Mouse (Mus musculus): ENCODE measurements around the gene Itsn1.

Itsn1 gene

DNA sequence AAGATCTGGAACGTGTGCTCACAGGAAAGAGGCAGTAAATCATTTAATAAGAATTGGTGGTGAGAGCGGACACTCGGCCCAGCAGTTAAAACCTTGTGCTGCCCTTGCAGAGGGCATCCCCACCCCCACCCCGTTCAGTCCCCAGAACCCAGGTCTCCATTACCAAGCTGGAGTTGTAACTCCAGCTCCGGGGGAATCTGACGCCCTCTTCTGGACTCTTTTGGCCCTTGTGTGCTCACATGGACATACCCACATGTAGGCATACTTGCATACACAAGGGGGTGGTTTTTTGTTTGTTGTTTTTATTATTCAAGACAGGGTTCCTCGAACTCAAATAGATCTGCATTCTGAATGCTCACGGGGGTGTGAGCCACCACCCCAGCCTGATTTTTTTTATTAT lies 206.6 kb downstream of the Itsn1 start:
- peak; percentile 13 for DNase-seq (ENCODE audit: low read depth, low spot score)
- peaks cover 3% of the 10 kb centered on the region; the same call in 1 of the 2 replicates for H3K27me3 ChIP-seq (ENCODE audit: control insufficient read depth, insufficient read depth, low read length, poor library complexity, severe bottlenecking)
- no peaks in the 10 kb centered on the region for H3K36me3 ChIP-seq (ENCODE audit: control insufficient read depth, insufficient read depth, low read length, poor library complexity, severe bottlenecking)

DNA sequence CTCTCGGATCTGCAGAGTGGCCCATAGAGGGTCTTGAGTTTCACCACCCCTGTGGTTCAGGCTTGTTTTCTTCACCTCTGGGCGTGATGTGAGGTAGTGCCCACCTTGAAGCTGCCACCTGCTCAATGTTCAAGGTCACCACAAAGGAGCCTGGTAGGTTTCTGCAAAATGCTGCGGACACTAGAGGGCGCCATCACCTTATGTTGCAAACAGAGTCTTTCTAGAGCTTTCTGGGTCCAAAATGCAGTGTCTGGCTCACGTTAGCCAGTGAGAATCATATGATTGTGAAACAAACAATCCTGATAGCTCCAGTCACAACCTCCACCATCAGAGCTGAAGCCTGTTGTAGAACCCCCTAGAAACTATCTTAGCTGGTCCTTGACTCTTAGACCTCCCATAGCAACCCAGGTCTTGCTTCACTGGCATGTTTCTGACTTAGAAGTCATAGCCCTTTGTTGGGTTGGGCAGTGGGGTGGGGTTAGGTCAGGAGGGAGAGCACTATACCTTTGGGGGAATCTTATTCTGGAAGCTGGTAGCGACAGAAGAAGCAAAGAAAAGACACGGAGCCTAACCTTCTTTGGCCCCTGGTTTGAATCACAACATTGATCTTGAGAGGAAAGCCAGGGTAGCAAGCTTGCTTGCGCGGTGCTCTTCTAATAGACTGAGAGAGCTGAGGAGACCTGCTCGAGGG lies 207.4 kb downstream of the Itsn1 start:
- DNase-seq (ENCODE audit: low read depth, low spot score), result peak; percentile 92
- H3K36me3 ChIP-seq (ENCODE audit: control insufficient read depth, insufficient read depth, low read length, poor library complexity, severe bottlenecking), result no peaks in the 10 kb centered on the region
- H3K27me3 ChIP-seq (ENCODE audit: control insufficient read depth, insufficient read depth, low read length, poor library complexity, severe bottlenecking), result peaks cover 3% of the 10 kb centered on the region; the same call in 1 of the 2 replicates

DNA sequence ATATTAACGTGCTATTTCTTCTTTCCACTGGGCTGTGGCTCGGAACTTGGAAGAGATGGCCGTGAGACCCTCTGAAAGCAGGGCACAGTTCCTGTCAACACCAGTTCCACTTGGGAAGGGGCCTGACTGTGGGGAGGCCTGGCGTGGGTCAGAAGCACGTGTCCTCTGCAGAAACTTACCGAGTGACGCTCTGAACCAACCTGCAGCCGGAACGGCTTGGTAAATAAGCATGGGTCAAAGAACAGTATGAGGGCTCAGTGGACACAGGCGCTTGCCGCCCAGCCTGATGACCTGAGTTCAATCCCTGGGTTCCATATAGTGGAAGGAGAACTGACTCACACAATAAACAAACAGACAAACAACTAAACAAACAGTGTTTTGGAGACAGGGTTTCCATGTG lies 208.2 kb downstream of the Itsn1 start:
- no peaks in the 10 kb centered on the region for H3K36me3 ChIP-seq (ENCODE audit: control insufficient read depth, insufficient read depth, low read length, poor library complexity, severe bottlenecking)
- peaks cover 3% of the 10 kb centered on the region; the same call in 1 of the 2 replicates for H3K27me3 ChIP-seq (ENCODE audit: control insufficient read depth, insufficient read depth, low read length, poor library complexity, severe bottlenecking)
- DNase-seq (ENCODE audit: low read depth, low spot score), result no peak

DNA sequence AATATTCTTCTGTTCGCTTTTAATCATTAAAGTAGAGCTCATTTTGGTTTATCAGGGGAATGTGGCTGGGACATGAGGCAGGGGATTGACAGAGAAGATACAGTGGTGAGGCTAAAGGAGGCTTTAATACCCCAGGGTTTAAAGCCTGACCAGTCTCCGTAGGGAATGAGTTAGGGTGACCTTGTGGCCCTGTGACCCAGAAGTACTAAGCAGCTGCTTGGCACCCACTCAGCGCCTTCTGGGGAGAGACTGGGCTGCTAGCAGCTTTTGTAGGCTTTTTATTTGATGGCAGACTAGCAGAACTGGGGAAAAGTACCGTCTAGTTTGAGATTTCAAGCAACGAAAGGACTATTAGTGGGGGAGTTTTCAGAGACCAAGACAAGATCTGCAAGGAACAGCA lies 209.1 kb downstream of the Itsn1 start:
- no peaks in the 10 kb centered on the region for H3K36me3 ChIP-seq (ENCODE audit: control insufficient read depth, insufficient read depth, low read length, poor library complexity, severe bottlenecking)
- peaks cover 3% of the 10 kb centered on the region; the same call in 1 of the 2 replicates for H3K27me3 ChIP-seq (ENCODE audit: control insufficient read depth, insufficient read depth, low read length, poor library complexity, severe bottlenecking)
- no peak for DNase-seq (ENCODE audit: low read depth, low spot score)

DNA sequence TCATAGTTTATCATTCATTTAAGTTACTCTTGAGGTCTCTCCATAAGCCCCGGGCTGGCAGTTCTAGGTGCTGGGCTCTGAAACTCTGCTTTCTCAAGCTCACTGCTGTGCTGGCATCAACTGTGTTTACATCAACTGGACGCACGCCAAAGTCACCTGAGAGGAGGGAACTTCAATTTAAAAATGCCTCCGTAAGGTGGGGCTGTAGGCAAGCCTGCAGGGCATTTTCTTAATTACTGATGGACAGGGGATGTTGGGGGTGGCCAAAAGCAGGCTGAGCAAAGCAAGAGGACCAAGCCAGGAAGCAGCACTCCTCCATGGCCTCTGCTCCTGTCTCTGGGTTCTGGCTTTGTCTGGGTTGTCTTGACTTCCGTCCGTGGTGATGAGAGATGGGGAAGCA lies 211.6 kb downstream of the Itsn1 start:
- no peak for DNase-seq (ENCODE audit: low read depth, low spot score)
- H3K27me3 ChIP-seq (ENCODE audit: control insufficient read depth, insufficient read depth, low read length, poor library complexity, severe bottlenecking), result peaks cover 3% of the 10 kb centered on the region; the same call in 1 of the 2 replicates
- H3K36me3 ChIP-seq (ENCODE audit: control insufficient read depth, insufficient read depth, low read length, poor library complexity, severe bottlenecking), result no peaks in the 10 kb centered on the region

DNA sequence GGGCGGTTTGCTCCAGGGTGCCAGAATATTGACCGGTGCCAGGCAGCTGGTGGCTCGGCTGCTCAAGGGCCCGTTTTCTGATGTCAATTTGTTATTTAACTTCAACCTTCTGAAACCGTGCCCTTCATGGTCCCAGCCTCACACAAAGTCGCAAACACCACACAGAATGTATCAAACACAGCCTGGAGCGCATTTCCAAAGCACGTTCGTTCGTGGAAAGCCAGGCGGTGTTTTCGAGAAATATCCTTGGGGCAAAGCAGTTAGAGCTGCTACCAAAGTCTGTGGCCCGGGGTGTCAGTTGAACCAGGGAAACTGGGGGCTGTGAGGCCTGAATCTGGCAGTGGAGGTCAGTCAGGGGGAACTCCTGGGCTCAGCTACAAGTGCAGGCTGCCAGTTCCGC lies 213.1 kb downstream of the Itsn1 start:
- Histone ChIP-seq H3K27me3 (ENCODE audit: control insufficient read depth, insufficient read depth, low read length, poor library complexity, severe bottlenecking) (peaks cover 3% of the 10 kb centered on the region; the same call in 1 of the 2 replicates), H3K36me3 (ENCODE audit: control insufficient read depth, insufficient read depth, low read length, poor library complexity, severe bottlenecking) (no peaks in the 10 kb centered on the region)
- no peak for DNase-seq (ENCODE audit: low read depth, low spot score)

DNA sequence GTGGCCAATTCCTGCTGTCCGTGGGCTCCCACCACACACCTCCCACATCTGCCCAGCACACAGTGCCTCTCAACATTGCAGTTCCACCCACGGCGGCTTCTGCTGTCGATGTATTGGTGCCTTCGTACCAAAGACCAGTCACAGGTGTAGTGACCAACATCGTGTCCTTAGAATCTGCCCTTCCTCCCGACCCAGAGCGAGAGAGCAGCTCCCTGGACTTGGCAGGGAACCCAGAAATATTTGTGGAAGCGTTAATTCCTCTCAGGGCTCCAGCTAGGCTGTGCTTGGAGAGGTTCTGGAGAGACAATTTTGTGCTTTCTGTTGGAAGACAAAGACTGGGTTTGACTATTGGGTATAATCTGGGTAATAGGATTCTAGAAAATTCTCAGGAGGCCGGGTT lies 217.2 kb downstream of the Itsn1 start:
- no peak for DNase-seq (ENCODE audit: low read depth, low spot score)
- Histone ChIP-seq H3K27me3 (ENCODE audit: control insufficient read depth, insufficient read depth, low read length, poor library complexity, severe bottlenecking) (no peaks in the 10 kb centered on the region), H3K36me3 (ENCODE audit: control insufficient read depth, insufficient read depth, low read length, poor library complexity, severe bottlenecking) (no peaks in the 10 kb centered on the region)

DNA sequence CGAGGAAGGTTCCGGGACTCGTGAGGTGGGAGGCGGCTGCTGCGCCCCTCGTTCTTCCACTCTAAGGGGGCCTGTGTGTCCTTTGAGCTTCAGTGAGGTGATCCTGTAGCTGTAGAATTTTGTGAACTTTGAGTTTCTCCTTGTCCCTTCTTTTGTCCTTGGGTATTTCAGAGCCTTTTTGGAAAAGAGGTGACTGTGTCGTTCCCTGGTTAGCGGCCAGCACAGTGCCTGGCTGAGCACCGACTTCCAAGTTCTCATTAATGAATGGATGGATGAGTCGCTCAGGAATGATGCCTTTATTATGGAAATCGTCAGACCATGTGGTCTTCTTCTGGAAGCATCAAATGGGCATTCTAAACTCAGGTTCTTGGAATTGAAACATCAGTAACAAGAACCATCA lies 218.0 kb downstream of the Itsn1 start:
- H3K27me3 ChIP-seq (ENCODE audit: control insufficient read depth, insufficient read depth, low read length, poor library complexity, severe bottlenecking), result no peaks in the 10 kb centered on the region
- no peak for DNase-seq (ENCODE audit: low read depth, low spot score)
- no peaks in the 10 kb centered on the region for H3K36me3 ChIP-seq (ENCODE audit: control insufficient read depth, insufficient read depth, low read length, poor library complexity, severe bottlenecking)

DNA sequence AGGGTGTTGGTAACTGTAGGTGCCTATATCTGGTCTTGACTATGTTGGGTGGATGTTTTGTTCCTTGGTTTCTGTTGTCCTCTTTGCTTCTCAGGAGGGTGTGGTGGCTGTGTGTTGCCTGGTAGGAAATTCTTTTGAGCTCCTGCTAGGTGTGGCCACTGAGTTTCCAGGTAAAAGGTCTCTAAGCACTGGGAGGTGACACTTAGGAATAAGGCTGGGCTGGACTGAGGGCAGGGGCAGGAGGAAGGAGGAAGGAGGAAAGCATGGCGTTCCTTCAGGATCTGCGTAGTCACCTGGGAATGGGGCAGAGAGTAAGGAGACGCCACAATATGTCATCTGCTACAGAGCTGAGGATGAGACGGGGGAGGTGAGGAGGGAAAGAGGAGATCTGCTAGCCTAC lies 224.9 kb downstream of the Itsn1 start:
- Histone ChIP-seq H3K27me3 (ENCODE audit: control insufficient read depth, insufficient read depth, low read length, poor library complexity, severe bottlenecking) (no peaks in the 10 kb centered on the region), H3K36me3 (ENCODE audit: control insufficient read depth, insufficient read depth, low read length, poor library complexity, severe bottlenecking) (no peaks in the 10 kb centered on the region)
- no peak for DNase-seq (ENCODE audit: low read depth, low spot score)

DNA sequence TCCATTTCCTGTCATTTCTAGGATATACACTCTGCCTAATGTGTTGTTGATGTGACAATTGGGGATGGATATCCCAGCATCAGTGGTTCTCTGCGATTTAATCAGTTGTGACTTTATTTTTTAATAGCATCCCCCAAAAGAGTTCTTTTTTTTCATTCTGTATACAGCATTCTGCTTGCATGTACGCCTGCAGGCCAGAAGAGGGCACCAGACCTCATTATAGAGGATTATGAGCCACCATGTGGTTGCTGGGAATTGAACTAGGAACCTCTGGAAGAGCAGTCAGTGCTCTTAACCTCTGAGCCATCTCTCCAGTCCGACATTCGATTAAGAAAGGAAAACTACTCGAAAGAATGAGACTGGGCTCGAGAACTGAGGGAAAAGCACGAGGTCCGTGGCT lies 225.7 kb downstream of the Itsn1 start:
- H3K27me3 ChIP-seq (ENCODE audit: control insufficient read depth, insufficient read depth, low read length, poor library complexity, severe bottlenecking), result no peaks in the 10 kb centered on the region
- no peaks in the 10 kb centered on the region for H3K36me3 ChIP-seq (ENCODE audit: control insufficient read depth, insufficient read depth, low read length, poor library complexity, severe bottlenecking)
- no peak for DNase-seq (ENCODE audit: low read depth, low spot score)

DNA sequence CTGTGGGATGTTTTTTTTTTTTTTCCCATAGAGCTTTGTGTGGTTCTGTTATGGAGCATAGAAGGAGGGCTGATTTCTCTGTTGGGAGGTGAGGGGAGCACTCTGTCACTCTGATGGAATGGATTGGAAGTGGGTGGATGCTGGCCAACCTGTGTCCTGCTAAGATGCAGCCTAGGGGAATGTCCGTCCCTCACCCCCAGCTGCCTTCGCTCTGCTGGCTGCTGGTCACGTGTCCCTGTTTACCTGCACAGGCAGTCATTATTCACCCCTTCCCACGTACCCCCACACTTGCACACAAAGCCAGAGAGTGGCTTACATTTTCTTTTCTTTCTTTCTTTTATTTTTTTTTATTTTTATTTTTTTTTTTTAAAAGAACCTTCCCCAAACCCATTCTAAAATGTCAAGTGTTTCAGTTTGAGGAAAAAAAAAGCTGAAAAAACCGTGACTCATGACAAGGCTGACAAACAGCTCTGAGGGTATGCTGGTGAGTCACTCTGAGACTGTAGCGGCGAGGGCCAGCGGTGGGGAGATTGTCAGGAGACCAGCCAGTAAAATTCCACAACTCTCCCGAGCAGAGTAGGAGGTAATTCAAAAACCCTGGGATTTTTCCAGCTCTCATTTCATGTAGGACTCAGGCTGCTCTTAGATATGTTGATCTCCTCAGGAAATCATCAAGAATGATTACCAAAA lies 233.3 kb downstream of the Itsn1 start:
- Histone ChIP-seq H3K36me3 (ENCODE audit: control insufficient read depth, insufficient read depth, low read length, poor library complexity, severe bottlenecking) (no peaks in the 10 kb centered on the region), H3K27me3 (ENCODE audit: control insufficient read depth, insufficient read depth, low read length, poor library complexity, severe bottlenecking) (no peaks in the 10 kb centered on the region)
- no peak for DNase-seq (ENCODE audit: low read depth, low spot score)

DNA sequence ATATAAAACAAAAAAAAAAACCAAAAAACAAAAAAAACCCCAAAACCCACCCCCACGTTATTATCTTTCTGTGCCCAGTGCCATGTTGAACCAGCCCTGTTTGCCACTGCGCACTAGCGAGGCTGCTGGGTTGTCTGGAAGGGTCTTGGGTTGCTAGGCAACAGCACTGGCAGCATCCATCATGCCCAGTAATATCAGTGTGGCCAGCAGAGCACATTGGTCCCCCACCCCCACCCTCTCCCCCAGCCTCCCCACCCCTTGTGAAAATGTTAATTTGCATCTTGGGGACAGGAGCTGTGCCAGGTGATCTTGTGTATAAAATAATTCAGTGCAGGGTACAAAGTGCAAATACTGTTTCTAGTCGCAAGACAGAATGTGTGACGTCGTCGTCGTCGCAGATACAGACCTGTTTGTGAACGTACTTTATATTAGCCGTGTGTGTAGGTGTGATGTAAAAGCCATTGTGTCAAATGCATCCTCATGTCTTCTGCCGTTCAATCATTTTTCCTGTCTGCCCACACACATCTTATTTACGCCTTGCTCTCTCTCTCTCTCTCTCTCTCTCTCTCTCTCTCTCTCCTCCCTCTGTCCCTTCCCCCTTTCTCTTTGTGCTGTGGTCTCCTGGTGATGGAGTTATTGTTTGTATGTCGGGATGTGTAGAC lies 233.9 kb downstream of the Itsn1 start:
- Histone ChIP-seq H3K27me3 (ENCODE audit: control insufficient read depth, insufficient read depth, low read length, poor library complexity, severe bottlenecking) (no peaks in the 10 kb centered on the region), H3K36me3 (ENCODE audit: control insufficient read depth, insufficient read depth, low read length, poor library complexity, severe bottlenecking) (no peaks in the 10 kb centered on the region)
- DNase-seq (ENCODE audit: low read depth, low spot score), result no peak

DNA sequence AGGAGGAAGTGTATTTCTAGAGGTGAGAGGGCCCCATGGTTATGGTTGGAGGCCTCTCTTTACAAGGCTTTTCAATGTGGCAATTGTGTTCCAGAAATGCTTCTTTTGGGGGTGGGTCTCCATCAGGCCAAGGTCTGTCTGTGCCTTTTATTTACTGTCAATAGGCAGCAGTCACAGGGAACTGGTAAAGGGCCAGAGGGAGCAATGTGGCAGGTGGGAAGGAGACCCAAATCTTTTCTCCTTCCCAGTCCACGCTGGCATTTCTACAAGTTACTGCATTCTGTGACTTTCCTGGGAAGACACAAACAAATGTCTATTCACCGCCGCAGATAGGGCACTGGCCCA lies 234.4 kb downstream of the Itsn1 start:
- Histone ChIP-seq H3K27me3 (ENCODE audit: control insufficient read depth, insufficient read depth, low read length, poor library complexity, severe bottlenecking) (no peaks in the 10 kb centered on the region), H3K36me3 (ENCODE audit: control insufficient read depth, insufficient read depth, low read length, poor library complexity, severe bottlenecking) (no peaks in the 10 kb centered on the region)
- DNase-seq (ENCODE audit: low read depth, low spot score), result no peak

DNA sequence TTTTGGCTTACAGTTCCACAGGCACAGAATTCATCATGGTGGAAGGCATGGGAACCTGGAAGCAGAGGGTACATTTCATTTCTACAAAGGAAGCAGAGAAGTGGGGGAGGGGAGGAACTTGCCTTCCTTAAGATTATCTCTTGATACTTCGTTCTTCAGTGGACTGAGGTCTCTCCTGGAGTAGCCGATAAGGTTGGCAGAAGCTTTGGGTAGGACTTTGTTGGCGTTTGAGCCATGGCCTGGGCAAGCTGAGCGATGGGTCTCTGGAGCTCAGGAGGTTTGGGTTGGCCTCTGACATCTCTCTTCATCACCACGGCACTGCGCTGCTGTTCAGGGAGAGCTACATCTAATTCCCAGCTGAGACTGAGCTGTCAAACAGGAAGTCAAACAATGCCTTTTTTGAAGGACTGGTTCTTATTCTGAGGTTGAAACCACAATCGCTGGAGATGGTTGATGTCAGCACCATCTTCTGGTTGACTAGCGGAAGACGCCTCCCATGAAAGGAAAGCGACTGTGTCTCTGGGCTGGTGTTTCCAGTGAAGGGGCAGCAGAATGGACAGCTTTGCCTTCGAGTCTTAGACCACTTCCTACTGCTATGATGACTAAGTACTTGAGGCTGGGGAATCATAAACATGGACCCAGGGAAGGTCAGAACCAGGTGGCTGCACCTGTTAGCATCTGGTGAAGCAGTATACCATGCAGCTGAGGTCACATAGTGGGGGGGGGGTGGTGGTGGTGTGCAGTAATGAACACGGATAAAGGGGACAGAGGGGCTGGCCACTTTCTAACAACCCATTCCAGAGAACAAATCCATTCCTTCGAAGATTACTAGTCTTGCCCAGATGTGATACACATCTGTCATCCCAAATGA lies 235.5 kb downstream of the Itsn1 start:
- no peaks in the 10 kb centered on the region for H3K36me3 ChIP-seq (ENCODE audit: control insufficient read depth, insufficient read depth, low read length, poor library complexity, severe bottlenecking)
- H3K27me3 ChIP-seq (ENCODE audit: control insufficient read depth, insufficient read depth, low read length, poor library complexity, severe bottlenecking), result no peaks in the 10 kb centered on the region
- no peak for DNase-seq (ENCODE audit: low read depth, low spot score)

All from splenic B cell, adult 2 months (primary cell).